Mouse (Mus musculus): ENCODE measurements around the gene Tnks1bp1. TPM values are rescaled to one million over a fixed set of nuclear protein-coding genes. Genes with fewer than 3 reads are reported as not detected.

Tnks1bp1 gene
- total and polyA plus RNA-seq, 2 experiments from 2014 or later: 22.8 to 77.0 TPM

GRCm38 (mm10) chr2:85106068-85106790 is 58.4 kb downstream of the Tnks1bp1 start:
- H3K9me3 ChIP-seq (ENCODE audit: low read length): no peaks in the 10 kb centered on the region
- no peak overlapping the region for H3K4me2 ChIP-seq (ENCODE audit: low read depth)
- H3K27me3 ChIP-seq (ENCODE audit: insufficient read depth, low read length): no peaks in the 10 kb centered on the region
- H3K9ac ChIP-seq: no peak overlapping the region
- H3K4me3 ChIP-seq (ENCODE audit: low read depth, low read length): no peak overlapping the region
- no peak overlapping the region for H3K27ac ChIP-seq (ENCODE audit: low read depth, low read length)
- TF ChIP-seq CTCF (IDR thresholded peaks at IDR 0.05; ENCODE audit: low read depth): no peak
- no peaks in the 10 kb centered on the region for H3K4me1 ChIP-seq (ENCODE audit: insufficient read depth)
- DNase-seq (no peak), ATAC-seq (no peak)
- no peaks in the 10 kb centered on the region for H3K36me3 ChIP-seq (ENCODE audit: insufficient read depth)
- WGBS: 72% methylated on average over 7 of the region's 7 CpGs

GRCm38 (mm10) chr2:85106941-85107340 is 59.1 kb downstream of the Tnks1bp1 start:
- Histone ChIP-seq H3K9ac (no peak overlapping the region), H3K4me2 (ENCODE audit: low read depth) (no peak overlapping the region), H3K36me3 (ENCODE audit: insufficient read depth) (no peaks in the 10 kb centered on the region), H3K9me3 (ENCODE audit: low read length) (no peaks in the 10 kb centered on the region), H3K27me3 (ENCODE audit: insufficient read depth, low read length) (no peaks in the 10 kb centered on the region), H3K27ac (ENCODE audit: low read depth, low read length) (no peak overlapping the region), H3K4me1 (ENCODE audit: insufficient read depth) (no peaks in the 10 kb centered on the region), H3K4me3 (ENCODE audit: low read depth, low read length) (no peak overlapping the region)
- no peak for DNase-seq
- TF ChIP-seq CTCF (IDR thresholded peaks at IDR 0.05; ENCODE audit: low read depth): no peak
- 54% methylated on average over 4 of the region's 4 CpGs for WGBS
- ATAC-seq: no peak; the same call in 1 of the 2 replicates

GRCm38 (mm10) chr2:85110288-85110875 is 62.6 kb downstream of the Tnks1bp1 start:
- WGBS: 45% methylated on average over 9 of the region's 9 CpGs
- DNase-seq: peak; percentile 64
- Histone ChIP-seq H3K4me2 (ENCODE audit: low read depth) (no peak overlapping the region), H3K27me3 (ENCODE audit: insufficient read depth, low read length) (no peaks in the 10 kb centered on the region), H3K4me3 (ENCODE audit: low read depth, low read length) (no peak overlapping the region), H3K36me3 (ENCODE audit: insufficient read depth) (no peaks in the 10 kb centered on the region), H3K9ac (no peak overlapping the region), H3K27ac (ENCODE audit: low read depth, low read length) (0 out of 2 replicates have a peak overlapping the region, but pooled peaks have one; percentile 30), H3K9me3 (ENCODE audit: low read length) (no peaks in the 10 kb centered on the region), H3K4me1 (ENCODE audit: insufficient read depth) (no peaks in the 10 kb centered on the region)
- peak; percentile 85 for ATAC-seq
- TF ChIP-seq CTCF (IDR thresholded peaks at IDR 0.05; ENCODE audit: low read depth): no peak

Other genes with a start within 250 kb of the Tnks1bp1 start
- gene Ube2l6, start 249.2 kb upstream of the Tnks1bp1 start, total RNA-seq (2014; rRNA removed): 14.8 and 15.1 TPM in 2 replicates
- 14.9 and 18.1 TPM in 2 replicates for gene Ube2l6, start 249.2 kb upstream of the Tnks1bp1 start, polyA plus RNA-seq (2015; fragmentation: Nextera tagmentation; extraction: Ambion mirVana)
- 0.29 TPM in 1 of 2 replicates, not detected in the other for gene Smtnl1, start 225.4 kb upstream of the Tnks1bp1 start, total RNA-seq (2014; rRNA removed)
- 0.17 TPM in 1 of 2 replicates, not detected in the other for gene Smtnl1, start 225.4 kb upstream of the Tnks1bp1 start, polyA plus RNA-seq (2015; fragmentation: Nextera tagmentation; extraction: Ambion mirVana)
- 67.3 and 74.6 TPM in 2 replicates for gene Timm10, start 221.0 kb upstream of the Tnks1bp1 start, total RNA-seq (2014; rRNA removed)
- 97.7 and 116 TPM in 2 replicates for gene Timm10, start 221.0 kb upstream of the Tnks1bp1 start, polyA plus RNA-seq (2015; fragmentation: Nextera tagmentation; extraction: Ambion mirVana)
- 0.92 and 3.0 TPM in 2 replicates for gene Slc43a1, start 209.2 kb upstream of the Tnks1bp1 start, total RNA-seq (2014; rRNA removed)
- gene Slc43a1, start 209.2 kb upstream of the Tnks1bp1 start, polyA plus RNA-seq (2015; fragmentation: Nextera tagmentation; extraction: Ambion mirVana): 0.91 and 0.94 TPM in 2 replicates
- gene Rtn4rl2, start 161.3 kb upstream of the Tnks1bp1 start, total RNA-seq (2014; rRNA removed): 17.7 and 23.7 TPM in 2 replicates
- 25.8 and 26.1 TPM in 2 replicates for gene Rtn4rl2, start 161.3 kb upstream of the Tnks1bp1 start, polyA plus RNA-seq (2015; fragmentation: Nextera tagmentation; extraction: Ambion mirVana)
- gene Slc43a3, start 111.4 kb upstream of the Tnks1bp1 start, total RNA-seq (2014; rRNA removed): 2.2 and 7.6 TPM in 2 replicates
- 3.5 and 3.8 TPM in 2 replicates for gene Slc43a3, start 111.4 kb upstream of the Tnks1bp1 start, polyA plus RNA-seq (2015; fragmentation: Nextera tagmentation; extraction: Ambion mirVana)
- gene Prg2, start 67.6 kb upstream of the Tnks1bp1 start, total RNA-seq (2014; rRNA removed): not detected in 2 replicates
- gene Prg2, start 67.6 kb upstream of the Tnks1bp1 start, polyA plus RNA-seq (2015; fragmentation: Nextera tagmentation; extraction: Ambion mirVana): not detected in 2 replicates
- not detected in 2 replicates for gene Prg3, start 59.8 kb upstream of the Tnks1bp1 start, total RNA-seq (2014; rRNA removed)
- not detected in 2 replicates for gene Prg3, start 59.8 kb upstream of the Tnks1bp1 start, polyA plus RNA-seq (2015; fragmentation: Nextera tagmentation; extraction: Ambion mirVana)
- 131 and 144 TPM in 2 replicates for gene Ssrp1, start 10.8 kb upstream of the Tnks1bp1 start, total RNA-seq (2014; rRNA removed)
- gene Ssrp1, start 10.8 kb upstream of the Tnks1bp1 start, polyA plus RNA-seq (2015; fragmentation: Nextera tagmentation; extraction: Ambion mirVana): 137 and 155 TPM in 2 replicates
- 1.2 TPM in 1 of 2 replicates, not detected in the other for gene P2rx3, start 10.6 kb upstream of the Tnks1bp1 start, total RNA-seq (2014; rRNA removed)
- gene P2rx3, start 10.6 kb upstream of the Tnks1bp1 start, polyA plus RNA-seq (2015; fragmentation: Nextera tagmentation; extraction: Ambion mirVana): 0.35 and 0.41 TPM in 2 replicates
- 12.1 and 22.6 TPM in 2 replicates for gene Aplnr, start 88.2 kb downstream of the Tnks1bp1 start, total RNA-seq (2014; rRNA removed)
- 23.9 and 25.3 TPM in 2 replicates for gene Aplnr, start 88.2 kb downstream of the Tnks1bp1 start, polyA plus RNA-seq (2015; fragmentation: Nextera tagmentation; extraction: Ambion mirVana)
- 31.5 and 36.7 TPM in 2 replicates for gene Lrrc55, start 149.2 kb downstream of the Tnks1bp1 start, total RNA-seq (2014; rRNA removed)
- gene Lrrc55, start 149.2 kb downstream of the Tnks1bp1 start, polyA plus RNA-seq (2015; fragmentation: Nextera tagmentation; extraction: Ambion mirVana): 11.2 and 14.6 TPM in 2 replicates